Mouse (Mus musculus) cerebellum, adult 18-20 months (tissue): ENCODE data around the gene Ptpn1.

Experiments
- DNase-seq, 2 experiments: peaks; one replicate each; pipeline ENCODE4 v3.0.0; 2021

Ptpn1 gene

GRCm38 (mm10) chr2:167978271-167978670 lies 46.4 kb downstream of the Ptpn1 start:
- DNase-seq, result no peak

GRCm38 (mm10) chr2:167980391-167980790 lies 48.5 kb downstream of the Ptpn1 start:
- no peak for DNase-seq

- DNase-seq, result no peak
These were observed 50.8 kb downstream of the Ptpn1 start for GRCm38 (mm10) chr2:167982646-167983045.

GRCm38 (mm10) chr2:167984371-167984770 lies 52.5 kb downstream of the Ptpn1 start:
- no peak for DNase-seq

- no peak for DNase-seq
These were observed 53.1 kb downstream of the Ptpn1 start for GRCm38 (mm10) chr2:167984946-167985345.

- DNase-seq, result no peak
These were observed 54.9 kb downstream of the Ptpn1 start for GRCm38 (mm10) chr2:167986762-167987161.

- no peak for DNase-seq
These were observed 55.8 kb downstream of the Ptpn1 start for GRCm38 (mm10) chr2:167987640-167988039.

- DNase-seq, result no peak
These were observed 57.5 kb downstream of the Ptpn1 start for GRCm38 (mm10) chr2:167989310-167989709.

GRCm38 (mm10) chr2:167993260-167993659 lies 61.4 kb downstream of the Ptpn1 start:
- DNase-seq, result no peak

- DNase-seq, result no peak
These were observed 64.2 kb downstream of the Ptpn1 start for GRCm38 (mm10) chr2:167995870-167996635.

GRCm38 (mm10) chr2:167996672-167997215 lies 64.9 kb downstream of the Ptpn1 start:
- no peak for DNase-seq

GRCm38 (mm10) chr2:167997562-167997961 lies 65.7 kb downstream of the Ptpn1 start:
- DNase-seq, result no peak

GRCm38 (mm10) chr2:167999145-167999743 lies 67.4 kb downstream of the Ptpn1 start:
- DNase-seq, result no peak

GRCm38 (mm10) chr2:168002188-168002587 lies 70.3 kb downstream of the Ptpn1 start:
- no peak for DNase-seq

- DNase-seq, result no peak
These were observed 71.0 kb downstream of the Ptpn1 start for GRCm38 (mm10) chr2:168002884-168003283.

GRCm38 (mm10) chr2:168003431-168003830 lies 71.6 kb downstream of the Ptpn1 start:
- no peak for DNase-seq

GRCm38 (mm10) chr2:168004369-168004768 lies 72.5 kb downstream of the Ptpn1 start:
- no peak for DNase-seq

- no peak for DNase-seq
These were observed 73.1 kb downstream of the Ptpn1 start for GRCm38 (mm10) chr2:168005005-168005404.

- no peak for DNase-seq
These were observed 73.8 kb downstream of the Ptpn1 start for GRCm38 (mm10) chr2:168005616-168006015.

GRCm38 (mm10) chr2:168006489-168006888 lies 74.6 kb downstream of the Ptpn1 start:
- DNase-seq, result no peak

GRCm38 (mm10) chr2:168008132-168008531 lies 76.3 kb downstream of the Ptpn1 start:
- no peak for DNase-seq

GRCm38 (mm10) chr2:168009936-168010668 lies 78.2 kb downstream of the Ptpn1 start, which contains the start of gene Ripor3:
TSS of gene Ripor3 (minus strand) at chr2:168010618.
- DNase-seq, result peak; percentile 36 to 37

GRCm38 (mm10) chr2:168010893-168011292 lies 79.0 kb downstream of the Ptpn1 start:
- no peak for DNase-seq
